Mouse (Mus musculus): ENCODE results near the gene Fbn1. TPM values are rescaled to one million over a fixed set of nuclear protein-coding genes. Genes with fewer than 3 reads are reported as not detected.
"Not testable (repeated sequence)": the region's sequence is repeated elsewhere in the genome, so short reads cannot be mapped to it uniquely, and the experiment has no call there.

Gene Fbn1
- total RNA-seq, 2 experiments from 2014 or later = 8.7 to 10.4 TPM

DNA sequence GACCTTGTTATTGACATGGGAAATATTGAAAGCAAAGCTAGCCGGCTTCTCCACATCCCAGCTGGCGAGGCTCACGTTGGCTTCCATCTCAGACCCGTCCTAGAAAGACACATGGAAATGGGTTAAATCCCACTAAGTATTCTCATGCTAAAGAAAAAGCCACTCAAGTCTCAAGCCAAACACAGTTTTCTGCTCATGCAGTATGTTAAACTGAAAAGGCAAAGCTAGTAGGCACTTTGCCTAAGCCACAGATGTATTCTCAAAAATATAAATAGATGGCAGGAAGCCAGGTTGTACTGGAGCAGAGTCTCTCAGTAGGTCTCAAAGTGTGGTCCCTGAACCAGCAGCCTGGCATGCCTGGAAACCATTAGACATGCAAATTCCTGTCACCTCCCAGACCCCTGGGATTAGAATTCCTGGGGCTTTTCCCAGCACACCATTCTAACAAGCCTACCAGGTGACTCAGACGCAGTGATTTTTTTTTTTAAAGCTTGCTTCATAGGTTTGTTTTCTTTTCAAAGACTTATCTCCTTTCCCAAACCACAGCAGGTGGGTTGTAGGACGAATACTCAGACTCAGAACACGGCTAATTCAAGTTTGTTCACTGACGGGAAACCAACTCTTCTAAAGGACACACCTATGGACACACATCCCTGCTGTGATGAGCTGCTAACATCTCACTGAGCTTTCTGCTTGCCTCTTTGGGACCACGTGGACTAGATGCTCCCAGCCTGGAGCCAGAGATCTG lies 205.7 kb downstream of the Fbn1 start:
- peak in 1 of 2 experiments; percentile 17 for DNase-seq (ENCODE audit: low spot score in 2 of 2)
- TF ChIP-seq CTCF (conservative IDR thresholded peaks at IDR 0.05) = no peak
- Histone ChIP-seq H3K27ac (no peak overlapping the region), H3K4me3 (no peak overlapping the region)

DNA sequence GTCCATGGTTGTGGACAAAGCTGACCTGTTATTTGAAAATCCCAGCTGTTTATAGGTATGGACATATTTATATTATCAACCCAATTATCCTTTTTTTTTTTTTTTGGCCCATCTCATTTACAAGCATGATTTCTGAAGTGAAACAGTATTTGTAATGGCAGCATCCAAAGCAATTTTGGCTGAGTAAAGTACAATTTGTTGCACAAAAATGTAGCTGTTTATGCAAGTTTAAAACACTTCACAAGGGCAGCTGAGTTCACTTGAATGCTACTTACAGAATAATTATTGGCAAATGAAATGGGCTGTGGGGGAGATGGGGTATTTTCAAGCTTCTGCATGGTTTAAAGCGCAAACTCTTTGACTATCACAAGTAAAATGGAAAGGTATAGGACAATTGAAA lies 209.0 kb downstream of the Fbn1 start:
- no peak overlapping the region for H3K27ac ChIP-seq
- no peak for TF ChIP-seq CTCF (conservative IDR thresholded peaks at IDR 0.05)
- no peak overlapping the region for H3K4me3 ChIP-seq
- no peak for DNase-seq (ENCODE audit: low spot score in 2 of 2)

DNA sequence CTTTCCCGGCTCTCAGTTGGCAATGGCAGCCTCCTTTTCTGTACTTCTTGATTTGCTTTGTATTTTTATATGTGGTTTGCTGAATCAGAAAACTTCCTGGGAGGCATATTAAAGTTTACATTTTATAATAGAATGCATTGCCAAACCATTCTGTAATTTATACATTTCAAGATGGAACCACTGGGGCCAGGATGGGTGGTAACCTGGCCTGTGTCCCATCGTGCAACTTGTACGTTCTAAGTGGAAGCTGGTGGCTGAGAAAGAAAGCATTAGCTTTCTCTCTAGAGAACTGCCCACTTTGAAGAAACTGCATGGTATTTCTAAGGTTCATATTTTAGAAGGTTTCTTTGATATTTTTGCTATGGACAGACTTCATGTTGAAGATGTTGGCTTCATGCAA lies 212.3 kb downstream of the Fbn1 start:
- no peak for TF ChIP-seq CTCF (conservative IDR thresholded peaks at IDR 0.05)
- no peak overlapping the region for H3K4me3 ChIP-seq
- no peak overlapping the region for H3K27ac ChIP-seq
- DNase-seq (ENCODE audit: low spot score in 2 of 2) = no peak

DNA sequence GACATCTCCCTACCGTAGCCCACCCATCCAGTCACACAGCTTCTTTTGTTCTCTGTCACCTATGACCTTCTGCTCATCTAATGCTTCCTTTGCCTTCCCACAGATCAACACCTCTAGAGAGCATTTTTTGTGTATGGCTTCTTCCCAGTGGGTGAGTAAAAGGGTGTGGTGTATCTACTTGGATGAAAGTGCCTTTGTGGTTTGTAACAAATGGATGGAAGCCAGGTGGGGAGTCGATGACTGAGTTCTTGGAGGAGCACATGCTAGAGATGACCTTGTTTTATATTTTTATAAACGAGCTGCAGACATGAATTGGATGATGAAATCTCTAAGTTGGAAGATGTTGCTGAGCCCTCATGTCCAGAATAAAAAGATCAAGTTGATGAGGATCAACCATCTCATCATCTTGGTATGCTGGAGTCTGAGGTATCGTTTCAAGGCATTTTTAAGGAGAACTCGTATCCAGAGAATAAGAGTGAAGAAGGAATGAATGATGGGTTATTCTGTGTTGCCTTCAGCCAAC lies 213.8 kb downstream of the Fbn1 start:
- no peak for DNase-seq (ENCODE audit: low spot score in 2 of 2)
- Histone ChIP-seq H3K27ac (no peak overlapping the region), H3K4me3 (no peak overlapping the region)
- no peak for TF ChIP-seq CTCF (conservative IDR thresholded peaks at IDR 0.05)

DNA sequence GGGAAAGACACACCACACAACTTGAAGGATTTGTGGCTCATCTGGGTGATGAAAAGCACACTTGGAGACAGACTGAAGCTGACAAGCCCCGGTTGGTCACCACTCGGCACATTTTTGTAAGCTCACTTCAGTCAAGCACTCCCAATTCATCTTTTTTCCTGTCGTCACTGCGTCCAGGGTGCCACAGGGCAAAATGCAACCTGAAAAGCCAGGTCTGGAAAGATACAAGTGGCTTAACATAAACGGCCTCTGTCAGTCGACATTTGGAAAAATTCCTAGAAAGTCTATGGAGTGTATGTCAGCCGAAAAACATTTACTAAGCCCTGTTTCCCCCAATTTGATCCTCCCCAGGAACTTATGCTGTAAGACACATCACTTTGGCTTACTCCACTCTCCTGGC lies 215.2 kb downstream of the Fbn1 start:
- TF ChIP-seq CTCF (conservative IDR thresholded peaks at IDR 0.05) = no peak
- Histone ChIP-seq H3K4me3 (no peak overlapping the region), H3K27ac (no peak overlapping the region)
- DNase-seq (ENCODE audit: low spot score in 2 of 2) = no peak

DNA sequence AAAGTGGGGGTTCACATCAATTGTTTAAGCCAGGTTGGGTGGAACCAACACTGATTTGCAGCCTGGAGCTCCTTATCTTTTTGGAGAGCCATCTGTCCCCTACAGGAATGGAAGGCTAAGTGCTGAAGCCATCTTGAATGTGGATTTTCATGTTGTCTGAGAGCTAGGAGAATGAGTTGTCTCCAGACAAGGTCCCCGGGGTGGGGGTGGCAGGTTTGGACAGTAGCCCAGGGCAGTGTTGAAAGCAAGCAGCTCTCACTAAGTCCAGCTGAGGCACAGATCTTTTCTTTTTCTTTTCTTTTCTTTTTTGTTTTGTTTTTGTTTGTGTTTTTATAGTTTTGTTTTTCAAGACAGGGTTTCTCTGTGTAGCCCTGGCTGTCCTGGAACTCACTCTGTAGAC lies 216.7 kb downstream of the Fbn1 start:
- no peak for DNase-seq (ENCODE audit: low spot score in 2 of 2)
- no peak for TF ChIP-seq CTCF (conservative IDR thresholded peaks at IDR 0.05)
- no peak overlapping the region for H3K4me3 ChIP-seq
- H3K27ac ChIP-seq = no peak overlapping the region

DNA sequence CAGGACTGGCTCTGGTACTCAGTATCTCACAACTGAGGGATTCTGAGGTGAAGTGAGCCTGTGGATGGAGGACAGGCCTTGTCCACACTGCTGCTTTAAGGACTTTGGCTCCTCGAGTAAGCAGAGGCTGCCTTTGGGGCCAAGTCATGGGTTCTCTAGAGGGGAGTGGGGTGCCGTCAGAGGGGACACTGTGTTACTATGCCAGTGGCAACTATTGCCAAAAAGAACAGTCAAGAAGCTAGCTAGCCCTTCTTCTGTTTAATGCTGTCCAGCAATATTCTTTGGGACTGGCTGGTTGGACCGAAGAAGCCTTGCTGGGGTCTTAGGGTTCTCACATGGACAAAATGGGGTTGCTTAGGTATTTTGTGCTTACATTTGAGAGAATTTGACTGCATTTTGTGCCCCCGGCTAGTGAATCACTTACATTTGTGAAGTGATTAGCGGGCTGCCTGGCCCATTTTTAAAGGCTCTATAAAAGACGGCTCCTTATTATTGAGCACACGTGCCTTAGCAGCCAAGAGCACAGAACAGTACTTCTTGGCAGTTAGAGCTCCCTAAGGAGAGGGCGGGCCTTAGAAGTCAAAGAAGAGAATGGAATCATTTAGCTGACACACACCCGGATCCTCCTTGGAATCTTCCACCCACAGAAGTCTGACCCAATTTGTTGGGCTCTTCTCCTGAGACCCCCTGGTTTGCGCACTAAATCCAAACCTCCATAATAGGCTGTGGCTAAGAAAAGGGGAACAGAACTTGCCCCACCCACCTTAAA lies 217.4 kb downstream of the Fbn1 start:
- no peak for TF ChIP-seq CTCF (conservative IDR thresholded peaks at IDR 0.05)
- Histone ChIP-seq H3K4me3 (no peak overlapping the region), H3K27ac (no peak overlapping the region)
- DNase-seq (ENCODE audit: low spot score in 2 of 2) = no peak

DNA sequence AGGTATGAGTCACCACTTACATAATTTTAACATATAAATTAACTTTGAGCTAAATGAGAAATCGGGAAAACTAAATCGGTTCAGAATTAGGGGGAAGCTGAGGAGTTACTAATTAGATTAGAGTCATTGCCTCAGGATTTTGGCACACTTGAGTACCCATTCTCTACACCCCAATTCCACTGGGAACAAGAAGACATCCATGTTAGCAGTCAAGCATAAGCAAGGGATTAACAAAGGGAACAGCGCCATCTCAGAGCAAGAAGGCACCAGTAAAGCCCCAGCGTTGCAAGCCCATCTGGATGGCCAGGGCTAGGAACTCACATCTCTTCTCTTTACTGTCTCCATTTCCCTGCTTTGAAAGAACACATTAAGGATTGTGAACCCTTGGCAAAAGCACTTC lies 222.0 kb downstream of the Fbn1 start:
- no peak overlapping the region for H3K27ac ChIP-seq
- TF ChIP-seq CTCF (conservative IDR thresholded peaks at IDR 0.05) = no peak
- no peak for DNase-seq (ENCODE audit: low spot score in 2 of 2)
- no peak overlapping the region for H3K4me3 ChIP-seq

DNA sequence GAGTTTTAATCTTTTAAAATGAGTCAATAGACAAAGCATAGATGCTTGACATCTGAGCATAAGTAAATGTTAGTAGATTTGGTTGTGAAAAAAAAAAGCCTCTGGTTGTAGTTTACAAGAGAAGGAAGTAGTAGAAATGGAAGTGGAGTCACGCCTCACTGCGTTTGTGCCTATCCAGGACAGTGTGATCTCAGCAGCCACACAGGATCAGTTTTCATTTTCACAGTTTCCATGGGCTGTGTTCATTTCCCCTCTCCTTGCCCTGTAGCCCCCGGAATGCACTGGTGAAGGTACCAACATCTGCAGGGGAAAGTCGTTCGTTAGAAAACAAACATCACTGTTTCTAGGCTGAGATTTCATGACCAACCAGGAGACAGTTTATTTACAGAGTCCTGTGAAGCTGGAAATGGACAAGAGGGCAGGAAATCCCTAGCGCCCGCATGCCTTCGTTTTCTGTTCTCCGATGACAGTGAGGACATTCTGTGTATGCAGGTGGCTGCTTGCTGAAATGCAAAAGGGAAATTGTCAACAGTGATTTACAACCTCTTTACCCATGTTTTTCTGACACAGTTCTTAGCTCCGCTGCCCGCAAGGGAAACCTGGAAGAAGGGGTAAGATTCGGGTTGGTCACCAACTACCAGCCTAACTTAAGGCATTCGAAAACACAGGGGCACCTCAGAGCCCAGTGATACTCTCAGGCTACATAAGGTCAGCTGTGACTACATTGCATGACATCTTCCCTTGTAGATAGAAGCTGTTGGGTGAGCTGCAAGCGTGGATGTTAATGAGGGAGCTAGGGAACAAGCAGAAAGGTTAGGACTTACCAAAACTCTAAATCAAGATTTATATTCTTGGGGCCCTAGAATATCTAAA lies 225.2 kb downstream of the Fbn1 start:
- Histone ChIP-seq H3K27ac (no peak overlapping the region), H3K4me3 (no peak overlapping the region)
- DNase-seq (ENCODE audit: low spot score in 2 of 2) = no peak
- TF ChIP-seq CTCF (conservative IDR thresholded peaks at IDR 0.05) = no peak

DNA sequence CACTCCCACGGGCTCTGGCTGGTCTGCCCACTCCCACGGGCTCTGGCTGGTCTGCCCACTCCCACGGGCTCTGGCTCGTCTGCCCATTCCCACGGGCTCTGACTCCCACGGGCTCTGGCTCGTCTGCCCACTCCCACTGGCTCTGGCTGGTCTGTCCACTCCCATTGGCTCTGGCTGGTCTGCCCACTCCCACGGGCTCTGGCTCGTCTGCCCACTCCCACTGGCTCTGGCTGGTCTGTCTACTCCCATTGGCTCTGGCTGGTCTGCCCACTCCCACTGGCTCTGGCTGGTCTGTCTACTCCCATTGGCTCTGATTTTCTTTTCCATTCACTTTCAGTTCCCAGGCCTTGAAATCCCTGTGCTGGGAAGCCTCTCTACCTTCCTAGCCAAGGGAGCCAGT lies 227.8 kb downstream of the Fbn1 start:
- not testable (repeated sequence) for H3K4me3 ChIP-seq; H3K27ac ChIP-seq; DNase-seq (ENCODE audit: low spot score in 2 of 2)

DNA sequence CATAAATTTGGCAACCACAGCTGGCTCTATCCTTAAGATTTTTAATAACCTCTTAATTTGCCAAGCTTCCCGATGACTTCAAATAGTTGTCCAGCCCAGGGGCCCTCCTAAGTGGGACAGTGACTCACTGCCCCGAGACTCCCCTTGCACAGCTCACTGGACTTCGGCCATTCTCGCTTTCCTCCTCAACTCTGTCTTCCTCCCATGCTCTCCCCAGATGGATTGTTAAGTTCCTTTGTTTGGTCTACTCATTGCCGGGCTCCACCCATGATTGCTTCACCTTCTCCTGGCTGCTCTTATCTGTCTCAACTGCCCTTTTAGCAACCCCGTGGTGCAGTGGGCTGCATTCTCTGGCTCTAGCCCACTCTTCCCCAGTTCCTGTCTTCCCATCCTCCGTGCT lies 229.3 kb downstream of the Fbn1 start:
- H3K27ac ChIP-seq = no peak overlapping the region
- H3K4me3 ChIP-seq = no peak overlapping the region
- DNase-seq (ENCODE audit: low spot score in 2 of 2) = no peak
- TF ChIP-seq CTCF (conservative IDR thresholded peaks at IDR 0.05) = no peak

DNA sequence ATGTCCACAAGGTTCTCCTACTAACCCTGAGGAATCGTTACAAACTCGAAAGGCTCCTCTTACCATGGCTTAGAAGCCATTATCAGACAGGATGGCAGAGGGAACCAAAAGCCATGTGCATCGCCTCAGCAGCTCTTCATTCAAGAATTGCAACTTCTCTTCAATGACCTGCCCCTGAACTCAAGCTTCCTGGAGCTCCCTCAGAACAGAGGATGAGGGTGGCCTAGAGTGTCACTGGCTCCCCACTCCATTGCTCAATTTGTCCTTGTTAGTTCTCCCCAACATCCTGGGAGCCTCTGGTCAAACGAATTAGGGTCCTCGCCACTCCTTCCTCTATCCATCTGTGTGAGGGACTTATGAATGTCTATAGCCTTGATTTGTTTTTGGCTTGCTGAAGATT lies 231.1 kb downstream of the Fbn1 start:
- H3K4me3 ChIP-seq = no peak overlapping the region
- no peak for DNase-seq (ENCODE audit: low spot score in 2 of 2)
- no peak for TF ChIP-seq CTCF (conservative IDR thresholded peaks at IDR 0.05)
- H3K27ac ChIP-seq = no peak overlapping the region

DNA sequence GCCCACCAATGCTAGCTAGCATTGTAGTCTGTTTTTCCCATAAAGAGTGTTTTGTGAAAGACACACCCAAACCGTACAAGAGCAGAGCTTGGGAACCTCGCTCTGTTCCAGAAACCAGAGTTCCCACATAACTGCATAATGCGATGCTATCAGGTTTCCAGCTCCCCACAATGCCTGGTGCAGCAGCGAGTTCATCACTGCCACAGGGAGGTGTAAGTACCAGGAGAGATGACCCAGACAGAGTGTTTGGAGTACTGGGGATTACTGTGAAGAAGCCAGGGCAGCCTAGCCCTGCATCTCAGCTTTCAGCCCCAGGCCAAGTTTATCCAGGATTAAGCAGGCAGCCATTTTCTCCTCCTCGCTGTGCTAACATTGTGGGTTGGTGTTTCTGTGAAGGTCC lies 232.2 kb downstream of the Fbn1 start:
- no peak for DNase-seq (ENCODE audit: low spot score in 2 of 2)
- Histone ChIP-seq H3K27ac (no peak overlapping the region), H3K4me3 (no peak overlapping the region)
- TF ChIP-seq CTCF (conservative IDR thresholded peaks at IDR 0.05) = no peak

Data from layer of hippocampus, adult 2 months (tissue).